Mouse (Mus musculus) MEL (cell line): ENCODE measurements at regions not wholly inside any gene's neighbourhood (a gene's known extent, or its start where the extent isn't known, plus 50 kb on each side); places are given as distances from the start of the nearest gene placed in this dataset.

Source experiments
- DNase-seq: peaks from one replicate; pipeline ENCODE4 v3.0.0; 2011; ENCODE audit warnings: low read depth, low spot score
- H3K27ac ChIP-seq: 2 replicates; pipeline ENCODE4 v1.5.1; 2012; ENCODE audit warnings: low read depth, mild to moderate bottlenecking, control low read depth, low read length, moderate library complexity; ENCODE audit not compliant: control insufficient read depth
- H3K27me3 ChIP-seq, 2 experiments: fragments of 150-350 bp in 1 of 2; sonication (generic) in 1 of 2; 2 replicates each; pipeline ENCODE4 v1.6.1; 2012; ENCODE audit warnings: low read length in 2 of 2, mild to moderate bottlenecking in 2 of 2, improper control_type of control experiment in 1 of 2, moderate library complexity in 1 of 2; ENCODE audit not compliant: insufficient read depth in 2 of 2, control insufficient read depth in 1 of 2
- H3K36me3 ChIP-seq, 2 experiments: 2 replicates each; pipeline ENCODE4 v1.6.1; 2012 to 2014; ENCODE audit warnings: low read length in 2 of 2, improper control_type of control experiment in 1 of 2, inconsistent platforms in 1 of 2, mild to moderate bottlenecking in 1 of 2; ENCODE audit not compliant: insufficient read depth in 2 of 2, control insufficient read depth in 1 of 2
- H3K4me1 ChIP-seq, 2 experiments: fragments of 150-350 bp in 1 of 2; sonication (generic) in 1 of 2; 2 replicates each; pipeline ENCODE4 v1.6.1; 2012; ENCODE audit warnings: low read length in 2 of 2, improper control_type of control experiment in 1 of 2, mild to moderate bottlenecking in 1 of 2; ENCODE audit not compliant: insufficient read depth in 2 of 2, control insufficient read depth in 1 of 2
- H3K4me3 ChIP-seq, 2 experiments: fragments of 150-350 bp in 1 of 2; sonication (generic) in 1 of 2; 2 replicates each; pipeline ENCODE4 v1.5.1; 2012; ENCODE audit warnings: low read depth in 2 of 2, low read length in 2 of 2, mild to moderate bottlenecking in 2 of 2, moderate library complexity in 2 of 2, control low read depth in 1 of 2, improper control_type of control experiment in 1 of 2; ENCODE audit not compliant: control insufficient read depth in 1 of 2, insufficient read depth in 1 of 2
- H3K79me2 ChIP-seq: 2 replicates; pipeline ENCODE4 v1.6.1; 2012; ENCODE audit warnings: mild to moderate bottlenecking, low read length, moderate library complexity; ENCODE audit not compliant: control insufficient read depth, poor library complexity, insufficient read depth
- H3K9ac ChIP-seq: 2 replicates; pipeline ENCODE4 v1.6.1; 2012; ENCODE audit warnings: low read depth, mild to moderate bottlenecking, control low read depth, low read length, moderate library complexity; ENCODE audit not compliant: control insufficient read depth, poor library complexity, severe bottlenecking
- H3K9me3 ChIP-seq: fragments of 150-350 bp; sonication (generic); replicated peaks from 2 replicates; pipeline ENCODE4 v1.6.1; 2012; ENCODE audit warnings: mild to moderate bottlenecking, low read length, improper control_type of control experiment, moderate library complexity; ENCODE audit not compliant: insufficient read depth
- BHLHE40 ChIP-seq: IDR thresholded peaks from 2 replicates; pipeline ENCODE4 v1.6.1; 2012; ENCODE audit warnings: low read depth, mild to moderate bottlenecking, inconsistent platforms, low read length, improper control_type of control experiment, borderline replicate concordance
- CHD1 ChIP-seq: IDR thresholded peaks from 2 replicates; pipeline ENCODE4 v1.6.1; 2012; ENCODE audit warnings: low read depth, mild to moderate bottlenecking, inconsistent platforms, low read length, improper control_type of control experiment
- CTCF ChIP-seq, 3 experiments: IDR thresholded peaks in 2 of 3; conservative IDR thresholded peaks in 1 of 3; 2 replicates each; pipeline ENCODE4 v1.5.1; 2011 to 2012; ENCODE audit warnings: low read length in 3 of 3, low read depth in 2 of 3, mild to moderate bottlenecking in 2 of 3, improper control_type of control experiment in 1 of 3, inconsistent platforms in 1 of 3, mixed read lengths in 1 of 3, moderate library complexity in 1 of 3; ENCODE audit not compliant: control insufficient read depth in 1 of 3, insufficient read depth in 1 of 3, poor library complexity in 1 of 3, severe bottlenecking in 1 of 3
- E2F4 ChIP-seq: IDR thresholded peaks from 2 replicates; pipeline ENCODE4 v1.6.1; 2011; ENCODE audit warnings: low read depth, low read length, improper control_type of control experiment, borderline replicate concordance
- EP300 ChIP-seq, 2 experiments: IDR thresholded peaks; 2 replicates each; pipeline ENCODE4 v1.6.1; 2011; ENCODE audit warnings: improper control_type of control experiment in 2 of 2, low read length in 2 of 2, low read depth in 1 of 2, mild to moderate bottlenecking in 1 of 2
- ETS1 ChIP-seq: IDR thresholded peaks from 2 replicates; pipeline ENCODE4 v1.6.1; 2012; ENCODE audit warnings: low read depth, mild to moderate bottlenecking, inconsistent platforms, low read length, improper control_type of control experiment, moderate library complexity
- GABPA ChIP-seq: IDR thresholded peaks from 2 replicates; pipeline ENCODE4 v1.6.1; 2012; ENCODE audit warnings: low read depth, mild to moderate bottlenecking, inconsistent platforms, low read length, improper control_type of control experiment, moderate library complexity
- GATA1 ChIP-seq: IDR thresholded peaks from 2 replicates; pipeline ENCODE4 v1.6.1; 2011; ENCODE audit warnings: low read depth, low read length, improper control_type of control experiment
- HCFC1 ChIP-seq: IDR thresholded peaks from 2 replicates; pipeline ENCODE4 v1.6.1; 2012; ENCODE audit warnings: low read depth, mild to moderate bottlenecking, inconsistent platforms, low read length, improper control_type of control experiment, moderate library complexity
- KAT2A ChIP-seq: conservative IDR thresholded peaks from 2 replicates; pipeline ENCODE4 v1.6.1; 2012; ENCODE audit warnings: low read depth, low read length, improper control_type of control experiment, inconsistent platforms
- MAFK ChIP-seq: IDR thresholded peaks from 2 replicates; pipeline ENCODE4 v1.6.1; 2011; ENCODE audit warnings: low read depth, mild to moderate bottlenecking, low read length, improper control_type of control experiment, borderline replicate concordance
- MXI1 ChIP-seq: IDR thresholded peaks from 2 replicates; pipeline ENCODE4 v1.6.1; 2011; ENCODE audit warnings: mild to moderate bottlenecking, low read depth, low read length, improper control_type of control experiment
- MYB ChIP-seq: IDR thresholded peaks from 2 replicates; pipeline ENCODE4 v1.6.1; 2011; ENCODE audit warnings: mild to moderate bottlenecking, low read depth, low read length, improper control_type of control experiment
- NRF1 ChIP-seq: IDR thresholded peaks from 2 replicates; pipeline ENCODE4 v1.6.1; 2014; ENCODE audit warnings: low read depth, mild to moderate bottlenecking, inconsistent platforms, low read length, improper control_type of control experiment, moderate library complexity; ENCODE audit not compliant: poor library complexity, insufficient read depth, severe bottlenecking
- POLR2A ChIP-seq, 2 experiments: IDR thresholded peaks; 2 replicates each; pipeline ENCODE4 v1.6.1; 2011 to 2012; ENCODE audit warnings: low read length in 2 of 2, mild to moderate bottlenecking in 2 of 2, control low read depth in 1 of 2, improper control_type of control experiment in 1 of 2, low read depth in 1 of 2, moderate library complexity in 1 of 2; ENCODE audit not compliant: control insufficient read depth in 1 of 2, insufficient read depth in 1 of 2, poor library complexity in 1 of 2
- POLR2AphosphoS2 ChIP-seq: IDR thresholded peaks from 2 replicates; pipeline ENCODE4 v1.6.1; 2011; ENCODE audit warnings: low read length, improper control_type of control experiment
- POLR2AphosphoS5 ChIP-seq: IDR thresholded peaks from 2 replicates; pipeline ENCODE4 v1.6.1; 2012; ENCODE audit warnings: low read depth, borderline replicate concordance, mild to moderate bottlenecking, inconsistent platforms, low read length, moderate library complexity, mixed read lengths
- RAD21 ChIP-seq: IDR thresholded peaks from 2 replicates; pipeline ENCODE4 v1.6.1; 2011; ENCODE audit warnings: mild to moderate bottlenecking, low read depth, low read length, improper control_type of control experiment
- RCOR1 ChIP-seq: IDR thresholded peaks from 2 replicates; pipeline ENCODE4 v1.6.1; 2012; ENCODE audit warnings: low read depth, mild to moderate bottlenecking, inconsistent platforms, low read length, improper control_type of control experiment
- SMC3 ChIP-seq: IDR thresholded peaks from 2 replicates; pipeline ENCODE4 v1.6.1; 2011; ENCODE audit warnings: low read depth, low read length, improper control_type of control experiment
- TAL1 ChIP-seq: IDR thresholded peaks from 2 replicates; pipeline ENCODE4 v1.6.1; 2012; ENCODE audit warnings: mild to moderate bottlenecking, inconsistent platforms, low read length, moderate library complexity, mixed read lengths
- USF1 ChIP-seq: IDR thresholded peaks from 2 replicates; pipeline ENCODE4 v1.6.1; 2014; ENCODE audit warnings: low read depth, mild to moderate bottlenecking, inconsistent platforms, low read length, improper control_type of control experiment, moderate library complexity
- USF2 ChIP-seq, 2 experiments: IDR thresholded peaks; 2 replicates each; pipeline ENCODE4 v1.6.1; 2011 to 2012; ENCODE audit warnings: improper control_type of control experiment in 2 of 2, low read length in 2 of 2, borderline replicate concordance in 1 of 2, inconsistent platforms in 1 of 2, low read depth in 1 of 2, mild to moderate bottlenecking in 1 of 2; ENCODE audit not compliant: insufficient read depth in 1 of 2
- ZNF384 ChIP-seq: IDR thresholded peaks from 2 replicates; pipeline ENCODE4 v1.6.1; 2012; ENCODE audit warnings: low read depth, mild to moderate bottlenecking, inconsistent platforms, low read length, improper control_type of control experiment

GRCm38 (mm10) chr4:7567687-7568393 lies 671.0 kb downstream of the Car8 start:
- no peaks in the 10 kb centered on the region for H3K36me3 ChIP-seq
- TF ChIP-seq CHD1 (no peak), MYB (no peak), GATA1 (no peak), TAL1 (no peak), GABPA (no peak), CTCF (IDR thresholded peaks at IDR 0.05 in 2 of 3, conservative IDR thresholded peaks at IDR 0.05 in 1 of 3; ENCODE audit: control insufficient read depth in 1 of 3, insufficient read depth in 1 of 3, low read depth in 2 of 3, low read length in 3 of 3, poor library complexity in 1 of 3, severe bottlenecking in 1 of 3) (no peak), E2F4 (no peak), KAT2A (no peak), NRF1 (no peak), POLR2AphosphoS2 (no peak), MAFK (no peak), POLR2AphosphoS5 (no peak)
- H3K27me3 ChIP-seq: no peaks in the 10 kb centered on the region
- H3K9ac ChIP-seq: no peak overlapping the region
- H3K27ac ChIP-seq: no peak overlapping the region
- no peak overlapping the region for H3K4me3 ChIP-seq
- H3K79me2 ChIP-seq: no peaks in the 10 kb centered on the region
- no peaks in the 10 kb centered on the region for H3K4me1 ChIP-seq
- H3K9me3 ChIP-seq: no peaks in the 10 kb centered on the region
- DNase-seq: no peak

GRCm38 (mm10) chr4:7559867-7560832 lies 678.7 kb downstream of the Car8 start:
- no peaks in the 10 kb centered on the region for H3K36me3 ChIP-seq
- no peaks in the 10 kb centered on the region for H3K27me3 ChIP-seq
- no peaks in the 10 kb centered on the region for H3K9me3 ChIP-seq
- H3K79me2 ChIP-seq: no peaks in the 10 kb centered on the region
- DNase-seq: no peak
- no peak overlapping the region for H3K9ac ChIP-seq
- H3K4me1 ChIP-seq: no peaks in the 10 kb centered on the region
- no peak overlapping the region for H3K27ac ChIP-seq
- H3K4me3 ChIP-seq: no peak overlapping the region
- TF ChIP-seq EP300 (IDR thresholded peaks at IDR 0.05; ENCODE audit: low read depth in 1 of 2, low read length in 2 of 2): no peak
- TF ChIP-seq GABPA: no peak
- no peak for TF ChIP-seq POLR2AphosphoS2
- no peak for TF ChIP-seq POLR2AphosphoS5
- TF ChIP-seq ETS1: no peak
- no peak for TF ChIP-seq USF1
- TF ChIP-seq HCFC1: no peak
- no peak for TF ChIP-seq USF2 (IDR thresholded peaks at IDR 0.05; ENCODE audit: borderline replicate concordance in 1 of 2, insufficient read depth in 1 of 2, low read depth in 1 of 2, low read length in 2 of 2)
- TF ChIP-seq RAD21: no peak
- no peak for TF ChIP-seq MXI1
- TF ChIP-seq MYB: no peak
- no peak for TF ChIP-seq MAFK
- no peak for TF ChIP-seq BHLHE40
- no peak for TF ChIP-seq RCOR1
- TF ChIP-seq SMC3: no peak
- TF ChIP-seq NRF1: no peak
- TF ChIP-seq ZNF384: no peak
- TF ChIP-seq POLR2A (IDR thresholded peaks at IDR 0.05; ENCODE audit: control insufficient read depth in 1 of 2, insufficient read depth in 1 of 2, low read depth in 1 of 2, low read length in 2 of 2, poor library complexity in 1 of 2): no peak
- no peak for TF ChIP-seq CHD1
